Mouse (Mus musculus) gastrocnemius, adult 2 months (tissue): ENCODE results near the gene Gstm3. TPM values are rescaled to one million over a fixed set of nuclear protein-coding genes. Genes with fewer than 3 reads are reported as not detected.
"Not testable (repeated sequence)": the region's sequence is repeated elsewhere in the genome, so short reads cannot be mapped to it uniquely, and the experiment has no call there.

Source experiments
- DNase-seq: peaks from one replicate; pipeline ENCODE4 v3.0.0; 2022
- H3K27ac ChIP-seq: fragments of 200-600 bp; 2 replicates; pipeline ENCODE4 v1.8.1; 2022; ENCODE audit warnings: mild to moderate bottlenecking
- H3K4me3 ChIP-seq: fragments of 200-600 bp; 2 replicates; pipeline ENCODE4 v1.8.1; 2022; ENCODE audit warnings: mild to moderate bottlenecking, moderate library complexity
- CTCF ChIP-seq: fragments of 200-600 bp; IDR thresholded peaks from 2 replicates; pipeline ENCODE4 v1.8.1; 2022; ENCODE audit warnings: antibody characterized with exemption, mild to moderate bottlenecking, moderate library complexity
- intact Hi-C: fragments of 180-260 bp; cut with DNase I; formaldehyde crosslinking; loops from one replicate; pipeline ENCODE4 v1.15.1; 2025
- long read RNA-seq, 2 experiments: library from polyadenylated mRNA; stranded (forward); transcript quantifications; one replicate each; pipeline ENCODE4 v2.0.0; 2021
- total RNA-seq, 2 experiments: library from RNA; stranded (reverse); gene quantifications; 2 replicates each; pipeline ENCODE4 v1.2.3; 2021

The Gstm3 gene
- not detected for total RNA-seq
- long read RNA-seq, experiment 1: 0 reads
- long read RNA-seq, experiment 2: 0 reads

DNA sequence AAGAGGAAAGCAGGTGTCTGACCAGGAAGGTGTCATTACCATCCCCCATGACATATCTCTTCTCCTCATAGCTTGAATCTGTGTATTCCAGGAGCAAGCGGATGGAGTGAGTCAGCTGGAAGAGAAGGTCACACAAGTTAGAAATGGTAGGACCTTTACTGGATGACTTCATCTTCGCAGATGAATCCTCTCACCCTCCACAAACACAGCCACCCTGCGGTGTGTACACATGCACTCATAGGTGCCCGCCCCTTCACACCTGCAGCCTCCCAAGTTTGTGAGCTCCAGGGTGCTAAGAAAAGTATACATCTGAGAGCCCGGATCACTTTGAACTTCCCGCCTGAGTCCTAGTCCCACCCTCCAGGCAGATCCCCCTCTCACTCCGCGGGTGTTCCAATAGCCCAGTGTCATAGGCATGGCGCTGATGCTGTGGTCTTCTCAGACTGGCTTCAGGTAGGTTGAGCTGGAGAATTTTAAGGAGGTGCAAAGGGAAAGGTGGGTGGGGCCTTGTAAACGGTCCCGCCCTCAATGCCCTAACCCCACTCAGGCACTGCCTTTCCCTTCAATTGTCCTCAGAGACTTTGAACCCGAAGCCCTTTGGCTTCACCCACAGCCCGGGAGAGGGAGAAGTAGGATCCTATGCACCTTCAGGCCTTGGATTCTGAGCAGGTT, at the start of gene Gstm3:
Gene Gstm3 (minus strand): TSS at position 560 of the 672 bp plus-strand sequence.
- intact Hi-C loops: no loop called here
- Histone ChIP-seq H3K27ac (no peak within 1 kb of the TSS), H3K4me3 (no peak within 1 kb of the TSS)
- no peak for DNase-seq
- no peak for TF ChIP-seq CTCF

DNA sequence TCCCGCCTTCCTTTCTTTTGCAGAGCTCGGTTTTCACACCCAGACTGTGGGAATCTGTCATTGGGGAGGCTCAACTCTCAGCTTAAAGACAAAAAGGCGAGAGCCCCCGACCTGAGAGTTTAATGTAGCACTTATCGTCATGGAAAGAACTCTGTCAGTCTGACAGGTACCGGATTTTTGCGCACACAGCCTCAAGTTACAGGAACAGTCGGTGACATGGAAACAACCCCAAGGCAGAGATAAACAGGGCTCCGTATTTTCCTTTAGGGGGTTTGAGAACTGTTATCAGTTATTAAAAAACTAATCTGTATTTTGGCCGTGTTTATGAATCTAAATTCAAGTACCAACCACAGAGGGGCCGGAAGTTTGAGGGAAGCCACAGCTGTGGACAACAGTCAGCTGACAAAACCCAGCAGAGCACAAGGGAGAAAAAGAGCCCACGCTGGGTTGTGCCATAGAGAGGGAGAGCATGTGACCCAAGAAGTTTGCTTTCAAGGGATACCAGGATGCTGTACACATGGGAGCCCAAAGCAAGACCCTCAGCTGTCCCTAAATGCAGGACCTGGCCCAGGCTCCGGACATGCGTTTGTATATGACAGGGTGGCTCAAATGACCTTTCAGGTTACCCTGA, 49.2 kb upstream of the Gstm3 start:
- Histone ChIP-seq H3K4me3 (peak overlapping the region; percentile 82), H3K27ac (peak overlapping the region; percentile 98)
- TF ChIP-seq CTCF: no peak
- intact Hi-C loops: loop anchor here (1.0 to 5.0 kb wide), 3 partner anchors 42 to 81 kb away; no protein-coding TSS in a partner anchor
- DNase-seq: peak; percentile 34

DNA sequence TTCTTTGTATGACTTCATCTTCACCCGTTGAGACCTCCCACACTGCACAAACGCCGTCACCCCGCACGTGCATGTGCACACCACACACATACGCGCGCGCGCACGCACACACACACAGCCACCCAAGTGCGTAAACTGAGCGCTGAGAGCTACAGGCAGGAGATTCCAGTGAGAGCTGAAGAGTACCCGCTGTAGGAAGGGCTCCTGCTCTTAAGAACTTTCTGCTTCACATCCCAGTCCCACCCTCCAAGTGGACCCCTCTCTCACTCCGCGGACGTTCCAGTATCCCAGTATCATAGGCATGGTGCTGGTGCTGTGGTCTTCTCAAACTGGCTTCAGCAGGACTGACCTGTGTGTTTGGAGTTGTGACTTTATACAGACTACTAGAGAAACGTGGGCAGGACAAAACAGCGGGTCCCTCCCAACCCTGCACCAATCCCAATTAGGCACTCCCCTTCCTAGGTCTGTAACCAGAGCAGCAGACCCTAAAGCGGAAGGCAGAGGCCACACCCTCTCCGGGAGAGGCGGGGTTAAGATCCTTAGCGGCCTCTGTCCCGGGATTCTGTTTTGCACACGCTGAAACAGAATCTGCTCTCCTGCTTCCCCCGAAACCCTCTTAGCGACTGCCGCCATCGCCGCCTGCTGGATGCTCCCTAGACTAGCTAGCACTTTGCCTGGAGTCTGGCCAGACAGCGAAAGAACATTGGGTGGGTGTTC, 48.5 kb upstream of the Gstm3 start, which contains the start of gene Gstm1:
Gene Gstm1 (minus strand): TSS at position 501 of the 717 bp plus-strand sequence.
- intact Hi-C loops: loop anchor here (1.0 to 5.0 kb wide), 3 partner anchors 43 to 80 kb away; no protein-coding TSS in a partner anchor
- peak within 1 kb of the TSS; percentile 98 for H3K27ac ChIP-seq

DNA sequence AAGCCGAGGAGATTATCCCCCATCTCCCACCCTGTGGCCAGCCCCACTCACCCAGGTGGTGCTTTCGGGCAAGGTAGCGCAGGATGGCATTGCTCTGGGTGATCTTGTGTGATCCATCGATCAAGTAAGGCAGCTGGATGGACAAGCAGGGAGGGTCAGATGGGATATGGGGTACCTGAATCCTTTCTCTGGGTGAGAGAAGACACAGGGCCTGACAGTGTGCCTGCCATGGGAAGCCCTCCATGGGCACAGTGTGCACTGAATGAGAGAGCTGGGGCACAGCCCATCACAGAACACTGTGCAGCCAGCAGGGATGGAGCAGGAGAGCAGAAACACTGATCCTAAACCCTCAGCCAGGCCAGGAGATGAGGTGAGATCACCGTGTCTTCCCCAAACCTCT, 47.4 kb upstream of the Gstm3 start:
- DNase-seq: not testable (repeated sequence)
- Histone ChIP-seq H3K27ac (peak overlapping the region; percentile 98), H3K4me3 (peak overlapping the region; percentile 82)
- intact Hi-C loops: loop anchor here (5.0 kb wide), 1 partner anchor 79 kb away; no protein-coding TSS in a partner anchor

More for the DNA sequence above, 48.5 kb upstream of the Gstm3 start, which contains the start of gene Gstm1:
- peak; percentile 93 for TF ChIP-seq CTCF
- DNase-seq: peak; percentile 98
- H3K4me3 ChIP-seq: peak within 1 kb of the TSS; percentile 82

DNA sequence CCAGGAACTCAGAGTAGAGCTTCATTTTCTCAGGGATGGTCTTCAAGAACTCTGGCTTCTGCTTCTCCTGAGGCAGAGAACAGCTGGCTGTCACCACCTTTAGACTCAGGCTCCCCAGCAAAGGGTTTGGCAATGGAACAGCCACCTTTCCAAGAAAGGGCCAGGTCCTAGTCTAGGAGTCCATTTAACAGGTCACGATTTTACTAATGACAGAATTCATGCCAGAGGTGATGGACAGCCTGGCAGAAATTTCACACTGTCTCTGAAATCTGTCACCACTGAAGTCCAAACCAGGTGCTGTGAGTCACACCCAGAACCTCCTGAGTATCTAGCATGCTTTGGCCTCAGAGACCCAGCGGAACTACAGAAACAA, 45.9 kb upstream of the Gstm3 start:
- Histone ChIP-seq H3K4me3 (peak overlapping the region; percentile 82), H3K27ac (peak overlapping the region; percentile 98)
- no peak for TF ChIP-seq CTCF
- no peak for DNase-seq
- intact Hi-C loops: loop anchor here (5.0 kb wide), 1 partner anchor 78 kb away; no protein-coding TSS in a partner anchor

DNA sequence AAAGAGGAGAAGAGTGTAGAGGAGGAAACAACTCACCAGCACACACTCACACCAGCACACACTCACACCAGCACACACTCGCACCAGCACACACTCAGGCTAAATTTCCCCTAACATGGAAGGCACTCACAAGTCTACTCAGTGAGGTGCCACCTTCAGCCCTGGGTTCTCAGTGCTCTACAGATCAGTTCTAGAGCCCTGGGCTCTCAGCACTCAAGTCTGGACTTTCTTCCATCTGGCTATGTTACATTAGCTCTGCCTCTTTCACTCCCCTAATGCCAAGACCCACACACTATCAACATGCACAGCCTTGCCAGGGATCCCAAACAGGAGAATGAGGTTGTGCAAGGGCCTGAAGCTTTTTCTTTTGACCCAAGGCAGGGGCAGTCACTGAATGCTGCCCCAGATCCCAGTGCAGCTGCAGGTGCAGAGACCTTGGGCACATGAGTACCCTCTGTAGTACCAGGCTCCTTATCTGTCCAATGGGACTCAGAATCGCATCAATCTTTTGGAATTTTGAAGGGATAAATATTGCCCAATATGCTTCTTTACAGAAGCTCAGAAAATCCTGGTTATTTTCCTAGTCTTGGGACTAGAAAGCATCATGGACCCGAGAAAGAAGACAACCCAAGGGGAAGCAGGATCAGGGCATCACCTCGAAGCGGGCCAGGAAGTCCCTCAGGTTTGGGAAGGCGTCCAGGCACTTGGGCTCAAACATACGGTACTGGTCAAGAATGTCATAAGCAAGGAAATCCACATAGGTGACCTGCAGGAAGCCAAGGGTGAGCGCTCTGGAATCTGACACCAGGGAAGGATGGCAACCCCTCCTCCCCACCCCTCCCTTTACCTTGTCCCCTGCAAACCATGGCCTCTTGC, 45.3 kb upstream of the Gstm3 start:
- DNase-seq: no peak
- intact Hi-C loops: no loop called here
- Histone ChIP-seq H3K27ac (peak overlapping the region; percentile 98), H3K4me3 (peak overlapping the region; percentile 82)
- TF ChIP-seq CTCF: no peak

DNA sequence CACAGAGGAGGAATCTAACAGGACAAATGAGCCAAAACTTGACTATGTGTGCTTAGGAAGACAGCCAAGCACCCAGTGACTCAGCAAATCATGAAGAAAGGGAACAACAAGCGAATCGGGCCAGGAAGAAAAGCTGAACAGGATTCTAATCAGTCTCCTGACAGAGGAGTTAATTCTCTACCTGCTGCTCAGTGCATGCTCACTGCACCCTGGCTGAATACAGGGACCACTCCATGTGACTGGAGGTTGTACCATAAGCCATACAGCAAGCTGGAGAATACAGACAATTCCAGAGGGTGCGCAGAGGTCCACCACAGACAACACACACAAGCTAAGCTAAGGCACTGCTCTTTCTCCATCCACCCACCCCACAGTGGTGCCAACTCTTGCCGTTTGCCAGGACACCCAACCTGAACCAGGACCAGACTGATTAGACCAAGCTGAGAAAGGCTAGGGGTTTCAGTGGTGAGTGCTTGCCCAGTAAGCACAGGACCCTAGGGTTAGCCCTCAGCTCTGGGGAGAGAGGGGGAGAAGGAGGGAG, 44.3 kb upstream of the Gstm3 start:
- TF ChIP-seq CTCF: no peak
- peak; percentile 70 for DNase-seq
- peak overlapping the region; percentile 98 for H3K27ac ChIP-seq
- intact Hi-C loops: no loop called here
- H3K4me3 ChIP-seq: peak overlapping the region; percentile 82

DNA sequence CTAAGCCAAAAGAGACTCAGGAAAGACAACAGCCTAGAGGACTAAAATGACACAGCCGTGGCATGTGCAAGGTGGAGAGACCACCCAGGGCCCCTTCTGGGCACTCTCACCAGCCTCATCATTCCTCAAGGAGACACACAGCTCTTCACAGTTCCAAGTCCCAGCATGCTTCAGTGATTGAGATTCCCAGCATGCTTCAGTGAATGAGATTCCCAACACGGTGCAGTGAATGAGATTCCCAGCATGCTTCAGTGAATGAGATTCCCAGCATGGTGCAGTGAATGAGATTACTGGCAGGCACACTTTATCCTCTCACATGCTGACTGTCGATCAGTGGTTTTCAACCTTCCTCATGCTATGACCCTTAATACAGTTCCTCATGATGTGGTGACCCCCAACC, 42.5 kb upstream of the Gstm3 start:
- DNase-seq: no peak
- no peak overlapping the region for H3K4me3 ChIP-seq
- TF ChIP-seq CTCF: no peak
- H3K27ac ChIP-seq: no peak overlapping the region
- intact Hi-C loops: no loop called here

DNA sequence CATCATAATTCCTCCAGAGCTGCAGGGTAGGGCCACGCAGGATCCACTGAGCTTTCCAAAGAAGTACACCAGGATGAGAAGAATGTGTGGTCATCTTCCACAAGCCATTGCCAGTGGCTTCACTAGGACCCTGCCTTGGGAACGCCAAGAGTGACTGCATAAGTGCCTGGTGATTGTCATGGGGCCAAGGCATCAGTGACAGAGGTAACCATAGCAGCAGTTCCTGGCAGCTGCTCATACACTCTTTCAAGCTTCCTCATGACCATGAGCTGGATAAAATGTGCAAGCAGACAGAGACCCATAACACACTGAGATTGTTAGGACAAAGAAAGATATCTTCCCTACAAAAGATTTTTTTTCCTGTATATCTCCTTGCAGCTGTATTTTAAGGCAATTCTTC, 41.2 kb upstream of the Gstm3 start:
- Histone ChIP-seq H3K27ac (no peak overlapping the region), H3K4me3 (no peak overlapping the region)
- intact Hi-C loops: no loop called here
- no peak for TF ChIP-seq CTCF
- no peak for DNase-seq

DNA sequence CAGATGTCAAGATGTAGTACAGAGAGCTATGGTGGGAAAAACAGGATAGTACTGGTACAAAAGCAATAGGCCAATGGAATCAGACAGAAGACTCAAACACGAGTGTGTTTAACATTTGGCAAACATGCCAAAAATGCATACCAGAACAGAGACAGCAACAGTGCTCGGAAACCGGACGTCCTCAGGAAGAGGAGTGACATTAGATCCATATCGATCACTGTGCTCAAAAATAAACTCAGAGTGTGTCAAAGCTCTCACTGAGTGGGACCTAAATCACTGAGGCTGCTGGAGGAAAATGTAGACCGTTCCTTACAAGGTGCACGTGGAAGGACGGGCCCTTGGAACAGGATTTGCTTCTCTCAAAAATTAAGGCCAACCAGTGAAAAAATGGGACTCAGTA, 32.9 kb upstream of the Gstm3 start:
- TF ChIP-seq CTCF: no peak
- DNase-seq: no peak

DNA sequence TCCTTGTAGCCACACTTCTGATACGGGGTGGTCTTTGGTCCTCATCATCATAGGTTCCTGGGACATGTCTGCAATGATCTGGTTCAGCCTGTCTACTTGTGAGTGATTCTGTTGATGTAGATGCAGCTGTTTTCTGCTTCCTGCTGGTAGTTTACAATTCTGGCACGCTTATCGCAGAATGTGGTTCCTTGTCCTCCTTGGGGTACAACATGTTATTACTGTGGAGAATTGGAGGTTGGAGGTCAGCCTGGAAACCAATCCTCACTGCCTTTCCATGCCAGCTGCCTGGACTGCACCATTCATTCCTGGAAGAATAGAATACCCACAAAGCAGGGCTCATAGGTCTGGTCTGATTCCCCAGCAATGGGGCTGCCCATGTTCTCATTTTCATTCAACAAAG, 30.4 kb upstream of the Gstm3 start:
- intact Hi-C loops: no loop called here
- no peak overlapping the region for H3K4me3 ChIP-seq
- no peak for TF ChIP-seq CTCF
- DNase-seq: no peak
- no peak overlapping the region for H3K27ac ChIP-seq

More for the DNA sequence above, 32.9 kb upstream of the Gstm3 start:
- intact Hi-C loops: no loop called here
- Histone ChIP-seq H3K27ac (peak overlapping the region; percentile 61), H3K4me3 (no peak overlapping the region)

DNA sequence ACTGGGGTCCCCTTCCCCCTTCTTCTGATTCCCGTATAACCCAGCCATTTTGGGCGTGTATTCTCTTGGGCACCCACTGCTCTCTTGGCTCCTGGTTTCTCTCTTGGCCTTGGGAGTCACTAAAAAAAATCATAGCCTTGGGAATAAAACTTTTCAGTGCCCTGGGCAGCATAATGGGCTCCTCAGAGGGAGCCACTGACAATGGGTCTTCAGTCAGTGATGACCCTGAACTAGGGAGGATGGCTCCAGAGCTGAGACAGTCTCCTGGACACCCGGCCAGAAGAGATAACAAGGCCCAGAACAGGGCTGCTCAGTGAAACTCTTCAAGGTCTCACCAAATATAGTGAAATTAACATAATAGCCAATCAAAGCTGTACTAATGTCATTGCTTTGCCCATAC, 29.5 kb upstream of the Gstm3 start:
- H3K27ac ChIP-seq: no peak overlapping the region
- no peak for DNase-seq
- H3K4me3 ChIP-seq: no peak overlapping the region
- intact Hi-C loops: no loop called here
- no peak for TF ChIP-seq CTCF
